Mouse (Mus musculus): ENCODE measurements around the gene Srf.
A peak's percentile ranks its signal among the peaks of the same experiment; 100 is the strongest.
"Not testable (repeated sequence)": the region's sequence is repeated elsewhere in the genome, so short reads cannot be mapped to it uniquely, and the experiment has no call there.

Gene Srf

DNA sequence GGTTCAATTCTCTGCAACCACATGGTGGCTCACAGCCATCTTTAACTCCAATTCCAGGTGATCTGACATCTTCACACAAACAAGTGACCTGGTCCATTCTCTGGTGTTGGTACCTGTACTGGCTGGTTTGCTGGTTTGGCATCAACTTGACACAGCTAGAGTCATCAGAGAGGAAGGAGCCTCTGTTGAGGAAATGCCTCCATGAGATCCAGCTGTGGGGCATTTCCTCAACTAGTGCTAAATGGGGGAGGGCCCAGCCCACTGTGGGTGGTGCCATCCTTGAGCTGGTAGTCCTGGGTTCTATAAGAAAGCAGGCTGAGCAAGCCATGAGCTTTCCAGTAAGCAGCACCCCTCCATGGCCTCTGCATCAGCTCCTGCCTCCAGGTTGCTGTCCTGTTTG is 1.3 kb upstream of the Srf start:
- not testable (repeated sequence) for DNase-seq (ENCODE audit: extremely low read depth, low read depth, low spot score)

DNA sequence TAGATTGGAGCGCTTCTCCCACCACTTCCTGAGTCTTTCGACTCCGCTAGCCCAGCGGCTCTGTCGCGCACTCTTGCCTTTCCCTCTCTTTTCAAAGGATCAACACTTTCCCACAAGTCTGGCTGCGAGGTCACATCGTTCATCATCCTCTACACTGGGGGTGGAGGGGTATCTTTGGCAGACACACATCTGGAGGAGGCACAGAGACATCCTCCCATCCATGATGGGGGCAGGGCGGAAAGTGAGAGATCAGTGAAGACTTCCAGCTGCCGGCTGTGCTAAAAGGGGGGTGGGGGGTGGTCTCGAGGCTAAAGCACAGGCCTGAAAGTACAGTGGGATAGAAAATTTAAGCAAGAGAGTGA is 590 bp upstream of the Srf start:
- no peak for DNase-seq (ENCODE audit: extremely low read depth, low read depth, low spot score)

DNA sequence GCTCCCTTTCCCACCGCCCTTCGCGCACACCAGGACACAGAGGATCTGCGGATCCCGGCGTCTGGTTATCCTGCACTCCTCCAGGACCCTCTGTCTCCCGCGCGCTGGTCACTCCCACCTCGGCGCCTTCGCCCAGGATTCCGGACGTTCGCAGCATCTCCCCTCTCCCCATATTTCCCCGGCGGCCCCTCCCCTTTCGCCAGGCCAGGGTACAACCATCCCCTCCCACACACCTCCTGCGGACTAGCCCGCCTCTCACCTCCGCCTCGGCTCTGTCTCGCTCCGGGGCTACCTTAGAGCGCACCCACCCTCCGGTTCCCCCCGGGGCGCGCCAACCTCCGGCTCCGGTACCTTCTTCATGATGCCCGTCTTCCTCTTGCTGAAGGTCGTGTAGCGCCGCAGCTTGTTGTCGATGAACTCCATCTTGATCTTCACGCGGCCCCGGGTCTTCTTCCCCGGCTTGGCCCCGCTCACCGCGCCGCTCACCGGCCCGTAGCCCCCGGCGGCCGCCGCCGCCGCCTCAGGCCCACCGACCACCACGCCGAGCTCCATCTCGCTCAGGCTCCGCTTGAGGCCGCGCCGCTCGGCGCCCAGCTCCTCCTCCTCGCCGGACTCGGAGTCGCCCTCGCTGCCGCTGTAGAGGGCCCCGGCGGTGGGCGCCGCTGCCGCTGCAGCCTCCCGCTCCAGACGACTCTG is 850 bp downstream of the Srf start:
- no peak for DNase-seq (ENCODE audit: extremely low read depth, low read depth, low spot score)

DNA sequence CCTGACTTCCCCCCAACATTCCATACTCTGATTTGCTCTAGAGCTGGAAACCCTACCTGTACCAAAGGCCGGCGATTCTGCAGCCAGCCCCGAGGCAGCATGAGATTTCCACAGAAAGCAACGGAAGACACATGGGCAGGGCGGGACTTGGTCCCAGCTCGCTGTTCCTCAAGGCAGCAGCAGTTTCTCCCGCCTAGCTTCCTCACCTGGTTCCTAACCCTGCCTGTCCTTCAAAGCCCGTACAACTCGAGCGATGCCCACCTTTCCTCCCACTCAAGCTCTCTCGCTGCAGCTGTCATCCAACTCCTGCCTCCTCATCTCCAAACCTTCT is 1.4 kb downstream of the Srf start:
- DNase-seq (ENCODE audit: extremely low read depth, low read depth, low spot score): no peak

DNA sequence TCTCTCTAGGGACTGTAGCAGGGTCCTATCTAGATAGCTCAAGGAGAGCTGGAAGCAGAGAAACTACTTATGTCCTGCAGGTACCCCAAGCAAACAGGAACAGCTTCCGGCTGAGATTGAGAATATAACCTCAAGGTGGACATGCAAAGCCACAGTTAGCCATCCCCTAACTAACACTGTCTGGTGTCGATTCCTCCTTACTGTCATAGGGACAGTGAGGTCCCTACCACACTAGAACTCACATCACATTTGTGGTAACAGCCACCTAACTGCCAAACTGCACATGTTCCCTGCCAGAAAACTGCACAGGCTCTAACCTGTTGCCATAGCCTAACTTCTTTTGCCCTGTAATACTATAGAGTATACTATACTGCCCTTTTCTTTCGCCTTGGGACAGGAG is 2.0 kb downstream of the Srf start:
- no peak for DNase-seq (ENCODE audit: extremely low read depth, low read depth, low spot score)

DNA sequence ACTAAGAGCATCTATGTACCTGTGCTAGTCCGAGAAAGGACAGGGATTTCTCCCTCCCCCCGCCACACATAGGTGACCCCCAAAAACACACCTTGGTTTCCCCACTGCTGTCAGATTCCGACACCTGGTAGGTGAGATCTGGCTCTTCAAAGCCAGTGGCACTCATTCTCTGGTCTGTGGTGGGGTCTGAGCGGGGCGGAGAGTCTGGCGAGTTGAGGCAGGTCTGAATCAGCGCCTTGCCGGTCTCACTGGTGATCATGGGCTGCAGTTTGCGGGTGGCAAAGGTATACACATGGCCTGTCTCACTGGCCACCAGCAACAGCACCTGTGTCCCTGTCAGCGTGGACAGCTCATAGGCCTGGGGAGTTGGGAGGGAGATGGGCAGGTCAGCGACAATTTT is 2.5 kb downstream of the Srf start:
- DNase-seq (ENCODE audit: extremely low read depth, low read depth, low spot score): no peak

DNA sequence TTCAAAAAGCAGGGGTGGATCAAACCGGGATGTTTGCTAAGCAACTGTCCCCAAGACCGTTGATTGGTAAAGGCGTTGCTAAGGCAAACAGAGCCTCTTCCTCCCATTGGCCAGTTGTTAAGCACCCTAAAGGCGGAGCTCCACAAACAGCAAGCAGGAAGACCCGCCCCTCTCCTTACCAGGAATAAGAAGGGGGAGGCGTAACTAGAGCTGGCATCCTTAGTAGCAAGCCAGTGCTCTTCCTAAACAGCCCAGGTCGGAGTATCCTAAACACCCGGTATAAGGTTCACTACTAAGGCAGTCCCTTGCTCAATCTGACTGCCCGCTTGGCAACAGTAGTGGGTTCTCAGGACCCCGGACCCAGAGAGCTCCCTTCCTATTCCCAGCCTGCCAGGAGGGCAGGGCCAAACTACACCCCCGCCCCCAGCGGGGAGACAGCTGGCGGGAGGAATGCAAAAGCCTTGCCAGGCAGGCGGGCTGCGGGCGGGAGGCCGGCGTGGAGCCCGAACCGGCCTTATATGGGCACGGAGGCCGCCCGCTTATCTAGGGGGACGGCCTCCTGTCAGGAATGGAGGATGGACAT is 3.0 kb downstream of the Srf start:
- peak; percentile 74 for DNase-seq (ENCODE audit: extremely low read depth, low read depth, low spot score)

DNA sequence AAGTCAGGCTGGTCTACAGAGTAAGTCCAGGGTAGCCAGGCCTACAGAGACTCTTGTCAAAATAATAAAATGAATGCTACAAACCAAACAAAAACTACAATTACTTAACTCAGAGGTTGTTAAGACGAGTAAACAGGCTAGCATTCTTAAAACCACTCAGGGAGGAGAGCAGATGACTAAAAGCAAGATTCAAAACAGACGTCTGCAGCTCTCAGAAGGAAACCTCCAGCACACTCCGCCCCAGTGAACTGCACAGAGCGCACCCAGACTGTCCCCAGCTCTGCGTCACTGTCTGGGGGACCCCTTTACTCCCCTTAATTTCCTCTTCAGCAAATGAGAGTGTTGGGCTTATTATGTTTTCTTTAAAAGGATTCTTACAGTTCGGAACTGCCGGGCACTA is 3.8 kb downstream of the Srf start:
- DNase-seq (ENCODE audit: extremely low read depth, low read depth, low spot score): no peak

DNA sequence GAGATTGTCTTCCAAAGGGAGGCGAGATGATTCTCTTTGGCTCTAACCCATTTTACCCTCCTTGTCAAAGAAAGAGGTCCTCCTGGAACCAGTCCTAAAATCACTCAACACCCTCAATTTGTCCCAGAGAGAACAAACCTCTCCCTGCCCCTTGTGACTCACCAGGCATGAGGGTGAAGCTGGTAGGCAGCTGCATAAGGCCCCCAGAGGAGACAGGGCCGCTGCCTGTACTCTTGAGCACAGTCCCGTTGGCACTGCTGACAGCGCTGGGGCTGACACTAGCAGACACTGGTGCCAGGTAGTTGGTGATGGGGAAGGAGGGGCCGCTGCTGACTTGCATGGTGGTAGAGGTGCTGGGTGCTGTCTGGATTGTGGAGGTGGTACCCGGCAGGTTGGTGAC is 4.6 kb downstream of the Srf start:
- DNase-seq (ENCODE audit: extremely low read depth, low read depth, low spot score): no peak

DNA sequence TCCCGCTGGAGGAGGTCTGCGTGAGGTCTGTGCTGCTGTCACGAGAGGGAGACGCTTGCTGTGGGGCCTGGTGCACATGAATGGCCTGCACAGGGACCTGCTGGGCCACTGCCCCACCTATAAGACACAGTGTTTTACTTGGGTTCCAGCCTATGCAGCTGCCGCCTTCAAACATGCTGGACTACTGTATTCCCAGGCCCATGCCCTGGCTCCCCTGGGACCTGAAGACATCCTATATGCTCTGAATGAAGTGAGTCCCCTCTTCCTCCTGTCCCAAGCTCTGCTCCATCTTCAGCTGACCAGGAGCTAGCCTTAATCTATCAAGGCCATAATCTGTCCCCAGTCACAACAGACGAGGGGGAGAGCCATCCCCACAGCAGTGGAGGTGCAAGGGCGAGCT is 5.1 kb downstream of the Srf start:
- no peak for DNase-seq (ENCODE audit: extremely low read depth, low read depth, low spot score)

DNA sequence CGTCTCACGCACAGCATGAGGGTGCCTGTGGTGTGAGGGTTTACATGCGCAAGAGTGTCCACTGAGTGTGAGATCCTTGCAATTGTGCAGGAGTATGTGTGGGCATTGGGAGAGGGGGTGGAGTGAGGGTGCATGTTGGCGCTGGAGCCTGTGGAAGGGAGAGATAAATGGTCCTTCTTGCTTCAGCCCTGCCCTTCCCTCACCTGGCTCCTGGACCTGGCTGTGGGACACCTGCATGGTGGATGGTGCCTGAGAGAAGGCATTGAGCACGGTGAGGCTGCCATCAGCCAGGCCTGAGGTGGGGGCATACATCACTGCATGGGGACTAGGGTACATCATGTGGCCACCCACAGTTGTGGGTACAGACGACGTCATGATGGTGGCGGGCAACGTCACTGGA is 6.3 kb downstream of the Srf start:
- DNase-seq (ENCODE audit: extremely low read depth, low read depth, low spot score): no peak

DNA sequence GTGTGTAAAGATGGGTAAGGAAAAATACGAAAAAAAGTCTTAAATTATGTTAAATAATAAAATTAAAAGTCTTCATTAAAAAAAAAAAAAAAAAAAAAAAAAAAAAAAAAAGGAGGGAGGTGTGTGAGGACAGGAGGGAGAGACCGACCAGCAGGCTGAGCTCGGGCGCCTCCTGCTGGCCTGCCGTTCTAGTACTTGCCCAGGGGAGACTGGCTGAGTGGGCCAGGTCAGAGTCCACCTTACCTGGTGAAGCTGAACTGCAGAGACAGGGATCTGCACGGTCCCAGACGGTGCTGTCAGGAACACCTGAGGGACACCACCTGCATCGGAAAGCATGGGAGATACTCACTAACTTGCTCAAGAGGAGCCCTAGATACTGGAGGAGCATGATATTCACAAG is 6.8 kb downstream of the Srf start:
- no peak for DNase-seq (ENCODE audit: extremely low read depth, low read depth, low spot score)

DNA sequence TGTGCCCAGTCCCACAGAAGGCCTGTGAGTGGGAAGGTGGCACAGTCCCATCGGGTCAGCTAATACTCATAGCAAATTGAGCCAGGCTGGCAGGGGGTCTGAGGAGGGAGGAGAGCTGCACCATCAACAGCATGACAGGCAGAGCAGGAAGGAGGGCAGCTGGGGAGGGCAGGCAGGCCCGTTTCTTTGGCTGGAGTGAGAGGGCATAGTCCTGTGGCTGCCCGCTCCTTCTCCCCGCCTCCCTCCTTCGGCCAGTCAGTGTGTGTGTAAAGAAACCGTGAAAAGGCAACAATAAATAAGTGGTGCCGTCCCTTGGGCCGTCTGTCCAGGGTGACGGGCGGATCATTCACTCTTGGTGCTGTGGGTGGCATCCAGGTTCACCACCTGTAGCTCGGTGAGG is 7.2 kb downstream of the Srf start:
- DNase-seq (ENCODE audit: extremely low read depth, low read depth, low spot score): no peak

DNA sequence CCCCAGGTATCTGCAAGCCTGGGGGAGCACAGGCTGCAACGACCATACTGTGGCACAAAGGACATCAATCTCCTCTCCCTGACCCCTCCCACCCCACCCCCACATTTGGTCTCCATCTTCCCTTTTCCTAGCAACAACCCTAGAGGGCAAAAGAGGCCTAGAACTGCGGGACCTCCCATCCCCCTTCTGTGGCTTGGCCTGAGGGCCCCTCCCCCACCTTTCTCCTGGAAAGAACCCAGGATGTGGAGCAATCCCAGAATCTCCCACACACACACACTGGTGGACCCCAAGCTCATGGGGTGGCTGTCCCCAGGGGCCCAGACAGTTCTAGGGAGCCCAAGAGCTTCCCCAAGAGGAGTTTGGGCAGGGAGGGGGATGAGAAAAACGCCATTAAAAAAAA is 8.1 kb downstream of the Srf start:
- DNase-seq (ENCODE audit: extremely low read depth, low read depth, low spot score): no peak

DNA sequence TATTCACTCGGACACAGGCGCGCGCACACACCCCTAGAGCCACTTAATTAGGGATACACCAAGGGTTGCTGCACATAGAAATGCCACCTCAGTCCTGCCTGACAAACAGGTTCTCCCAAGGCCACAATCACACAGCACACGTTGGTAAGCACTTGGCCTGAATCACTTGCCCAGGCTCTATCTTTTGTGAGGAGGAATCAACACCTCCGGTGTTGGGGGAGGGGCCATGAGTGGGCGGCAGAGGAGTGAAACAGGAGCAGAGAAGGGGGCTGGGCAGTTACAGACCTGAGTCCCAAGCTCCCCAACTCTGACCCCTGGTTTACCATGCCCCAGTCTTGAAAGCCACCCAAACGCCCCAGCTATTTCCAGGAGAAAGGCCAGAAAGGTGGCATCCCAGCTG is 9.0 kb downstream of the Srf start:
- no peak for DNase-seq (ENCODE audit: extremely low read depth, low read depth, low spot score)

DNA sequence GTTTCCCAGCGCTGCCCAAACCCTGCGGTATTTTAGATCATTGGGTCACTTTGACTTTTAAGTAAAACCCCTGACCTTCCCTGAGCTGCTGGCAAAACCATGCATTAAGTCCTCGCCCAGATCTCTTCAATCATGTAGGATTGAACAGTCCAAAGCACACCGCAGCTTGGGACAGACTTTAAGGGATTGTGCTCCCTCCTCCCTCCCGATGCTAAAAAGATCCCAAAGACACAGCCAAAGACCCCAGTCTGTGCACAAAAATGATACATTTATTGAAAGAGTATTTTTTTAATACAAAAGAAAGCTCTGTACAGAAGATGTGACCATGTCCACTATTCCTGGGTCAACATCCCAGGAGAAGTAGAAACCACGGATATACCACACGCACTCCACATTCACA is 9.4 kb downstream of the Srf start:
- DNase-seq (ENCODE audit: extremely low read depth, low read depth, low spot score): no peak

DNA sequence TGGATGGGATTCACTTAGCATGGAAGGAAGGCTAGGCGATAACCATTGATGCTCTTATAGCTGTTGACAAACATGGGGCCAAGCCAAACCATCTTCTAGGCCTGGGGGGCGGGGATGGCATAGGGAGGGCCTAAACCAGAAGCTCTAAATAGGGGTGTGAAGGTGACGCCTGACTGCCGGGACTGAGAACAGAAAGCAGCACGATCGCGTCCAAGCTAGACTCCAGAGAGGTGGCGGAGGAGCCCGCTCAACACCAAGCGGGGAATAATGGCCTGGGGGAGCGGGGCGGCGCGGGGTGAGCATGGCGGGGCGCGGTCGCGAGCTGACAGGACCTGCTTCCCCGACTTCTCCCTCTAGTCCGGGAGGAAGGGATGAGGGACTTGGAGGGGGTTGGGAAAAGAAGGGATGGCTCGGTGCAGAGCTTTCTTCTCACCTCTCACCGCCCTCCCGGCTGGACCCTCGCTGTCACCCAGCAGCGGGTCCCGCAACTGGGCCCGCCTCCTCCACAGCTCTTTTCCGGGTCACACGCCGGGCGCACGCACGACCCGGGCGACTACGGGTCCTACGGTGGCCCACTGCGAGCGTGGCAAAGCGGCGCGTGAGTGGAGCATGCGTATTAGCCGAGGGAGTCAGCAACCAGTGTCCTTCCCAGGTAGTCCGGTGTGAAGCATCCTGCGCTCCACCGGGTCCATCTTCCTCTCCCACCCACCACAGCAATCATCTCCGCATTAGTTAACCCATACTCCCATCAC is 10.0 kb downstream of the Srf start, which contains the start of gene Cul9:
Cul9 (minus strand) TSS at position 576 of the 752 bp plus-strand sequence.
- DNase-seq (ENCODE audit: extremely low read depth, low read depth, low spot score): no peak

DNA sequence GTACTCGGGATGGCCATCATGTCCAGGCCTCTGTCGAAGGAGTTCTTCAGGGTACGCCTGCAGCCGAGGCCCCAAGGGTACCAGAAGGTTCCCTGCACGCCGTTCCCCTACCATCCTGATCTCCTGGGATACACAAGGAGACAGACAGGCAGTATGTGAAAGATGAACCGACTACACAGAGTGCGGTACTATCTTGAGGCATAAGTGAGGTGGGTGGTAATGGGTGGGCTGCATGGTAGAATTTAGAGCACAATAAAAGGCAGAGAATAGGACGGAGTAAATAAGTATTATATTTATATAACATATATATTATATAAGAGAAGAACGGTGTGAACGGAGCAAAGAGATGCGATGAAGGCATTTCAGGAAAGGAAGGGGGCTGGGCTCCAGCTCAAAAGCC is 12.3 kb downstream of the Srf start:
- DNase-seq (ENCODE audit: extremely low read depth, low read depth, low spot score): no peak

DNA sequence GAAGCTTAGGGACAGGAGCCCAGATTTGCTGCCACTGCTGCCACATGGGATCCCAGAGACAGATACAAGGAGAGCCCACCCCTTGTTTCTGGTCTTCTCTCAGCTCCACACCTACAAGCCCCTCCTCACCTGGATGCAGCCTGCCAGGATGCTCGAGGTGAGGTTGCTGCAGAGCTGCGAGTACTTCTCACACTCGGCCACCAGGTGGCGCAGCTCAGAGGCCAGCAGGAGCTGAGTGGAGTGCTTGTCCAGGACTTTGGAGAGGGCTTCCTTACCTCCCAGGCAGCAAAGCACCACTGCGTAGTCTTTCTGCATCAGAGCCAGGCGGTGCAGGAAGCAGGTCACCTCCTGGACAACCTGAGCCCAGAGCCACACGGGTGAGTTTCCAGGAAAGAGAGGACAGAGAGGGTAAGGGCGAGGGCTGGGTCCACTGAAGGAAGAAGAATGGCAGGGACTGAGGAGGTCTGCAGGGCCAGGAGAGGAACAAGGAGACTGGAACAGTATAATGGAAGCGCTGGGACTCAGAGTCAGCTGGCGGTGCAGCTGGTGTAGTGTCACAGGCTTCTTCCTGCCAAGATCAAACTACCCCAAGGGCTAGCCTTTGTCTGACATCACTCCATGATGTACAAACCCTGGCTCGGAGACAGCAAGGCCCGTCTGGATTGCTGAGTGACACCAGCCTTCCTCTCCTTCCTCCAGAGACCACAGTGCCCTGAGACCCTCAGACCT is 30.2 kb downstream of the Srf start:
- DNase-seq (ENCODE audit: extremely low read depth, low read depth, low spot score): peak; percentile 18

DNA sequence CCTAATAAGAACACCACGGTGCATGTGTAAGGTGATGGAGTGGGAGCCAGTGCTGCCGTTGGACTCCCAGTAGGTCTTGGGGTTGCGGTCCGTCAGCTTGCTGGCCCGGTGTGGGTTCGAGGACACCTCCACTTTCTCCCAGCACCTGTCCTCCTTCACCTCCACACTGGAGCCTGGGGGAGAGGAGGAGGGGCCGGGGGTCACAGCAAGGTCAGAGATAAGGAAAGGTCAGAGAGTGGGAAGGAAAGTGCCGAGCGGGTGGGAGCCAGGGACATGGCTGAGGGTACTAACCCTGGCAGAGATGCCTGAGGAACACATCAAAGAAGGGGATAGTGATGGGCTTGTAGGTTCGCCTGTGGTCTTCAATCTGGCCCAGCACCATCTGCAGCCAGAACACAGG is 30.9 kb downstream of the Srf start:
- no peak for DNase-seq (ENCODE audit: extremely low read depth, low read depth, low spot score)

DNA sequence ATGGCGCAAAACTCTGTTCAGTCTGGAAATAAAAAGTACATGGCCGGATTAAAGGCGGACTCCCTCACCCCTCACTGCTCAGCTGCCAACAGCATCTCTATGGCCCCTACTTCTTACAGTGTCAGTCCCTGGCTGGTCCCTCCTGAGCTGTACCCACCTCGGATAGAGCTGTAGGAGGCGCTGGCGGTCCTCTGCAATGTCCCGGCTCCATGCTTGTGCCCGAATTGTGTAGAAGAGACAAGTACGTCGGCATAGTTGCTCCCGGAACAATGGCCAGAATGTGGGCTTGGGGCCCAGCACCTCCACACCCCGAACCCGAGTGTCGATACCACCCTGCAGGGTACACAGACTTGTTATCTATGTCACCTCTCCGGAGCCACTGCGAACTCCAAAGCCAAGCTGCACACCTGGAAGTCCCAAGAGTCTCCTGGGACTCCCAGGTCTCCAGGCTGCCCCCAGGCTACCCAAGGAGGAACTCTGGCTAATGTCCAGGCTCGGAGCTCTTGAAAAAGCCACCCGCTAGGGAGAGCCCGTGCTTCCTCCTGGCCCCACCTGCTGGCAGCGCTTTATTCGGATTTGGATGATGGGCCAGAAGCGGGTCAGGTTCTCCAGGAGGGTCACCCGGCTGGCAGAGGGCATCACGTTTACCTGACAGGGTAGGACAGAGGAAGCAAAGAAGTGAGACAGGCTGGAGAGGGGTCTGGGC is 33.9 kb downstream of the Srf start:
- DNase-seq (ENCODE audit: extremely low read depth, low read depth, low spot score): no peak

All from fat pad, adult 2 months (tissue).